Mouse (Mus musculus) heart, embryonic 16.5 days (tissue): ENCODE measurements around the gene Plppr1. TPM values are rescaled to one million over a fixed set of nuclear protein-coding genes. Genes with fewer than 3 reads are reported as not detected.

Experiments
- ATAC-seq: fragments of 200-750 bp; cut with Nextera tagmentation; replicated peaks from 2 replicates; pipeline ENCODE4 v1.8.0; 2017; ENCODE audit warnings: moderate number of reproducible peaks; ENCODE audit not compliant: insufficient read depth, low FRiP score; ENCODE audit errors: extremely low read depth
- H3K27ac ChIP-seq: fragments of 300-500 bp; sonication (generic); 2 replicates; pipeline ENCODE4 v1.5.1; 2014; ENCODE audit warnings: mild to moderate bottlenecking, low read length, control low read depth, moderate library complexity
- H3K27me3 ChIP-seq: fragments of 300-500 bp; sonication (generic); 2 replicates; pipeline ENCODE4 v1.6.1; 2014; ENCODE audit warnings: low read length, mixed read lengths; ENCODE audit not compliant: control insufficient read depth, insufficient read depth
- H3K36me3 ChIP-seq: fragments of 300-500 bp; sonication (generic); 2 replicates; pipeline ENCODE4 v1.6.1; 2014; ENCODE audit not compliant: control insufficient read depth, insufficient read depth
- H3K4me1 ChIP-seq: fragments of 300-500 bp; sonication (generic); 2 replicates; pipeline ENCODE4 v1.6.1; 2014; ENCODE audit warnings: low read length, mixed read lengths; ENCODE audit not compliant: control insufficient read depth, insufficient read depth
- H3K4me2 ChIP-seq: fragments of 300-500 bp; sonication (generic); 2 replicates; pipeline ENCODE4 v1.6.1; 2014; ENCODE audit warnings: low read depth, mild to moderate bottlenecking, control low read depth, low read length
- H3K4me3 ChIP-seq: fragments of 300-500 bp; sonication (generic); 2 replicates; pipeline ENCODE4 v1.5.1; 2014; ENCODE audit warnings: mild to moderate bottlenecking, control low read depth, low read length
- H3K9ac ChIP-seq: fragments of 300-500 bp; sonication (generic); 2 replicates; pipeline ENCODE4 v1.6.1; 2014; ENCODE audit warnings: low read length, control low read depth
- H3K9me3 ChIP-seq: fragments of 300-500 bp; sonication (generic); replicated peaks from 2 replicates; pipeline ENCODE4 v1.6.1; 2016; ENCODE audit warnings: low read length; ENCODE audit not compliant: control insufficient read depth
- WGBS: fragments of 180-500 bp; shearing (Covaris S2); extraction: QIAGEN DNeasy Blood & Tissue Kit; methylation state at CpG from one replicate; pipeline ENCODE4 v1.1.7; 2014; 5-methylcytosine and 5-hydroxymethylcytosine counted together
- polyA plus RNA-seq: library from polyadenylated mRNA; unstranded; fragments of >200 nt; fragmentation: Nextera tagmentation; extraction: Ambion mirVana; gene quantifications from 2 replicates; pipeline ENCODE4 v1.2.1, GENCODE M21; 2015

The Plppr1 gene
- polyA plus RNA-seq, 1 experiment from 2014 or later, result 5.4 TPM

- Histone ChIP-seq H3K4me3 (no peak overlapping the region), H3K4me2 (no peak overlapping the region), H3K36me3 (no peaks in the 10 kb centered on the region), H3K27me3 (no peaks in the 10 kb centered on the region), H3K4me1 (no peaks in the 10 kb centered on the region), H3K9me3 (no peaks in the 10 kb centered on the region), H3K9ac (no peak overlapping the region), H3K27ac (no peak overlapping the region)
- no peak for ATAC-seq
- WGBS, result 41% methylated on average over 2 of the region's 2 CpGs
These were observed 120.6 kb downstream of the Plppr1 start for GRCm38 (mm10) chr4:49179471-49180181.

GRCm38 (mm10) chr4:49189991-49190526 lies 131.0 kb downstream of the Plppr1 start:
- no peak for ATAC-seq
- WGBS, result 56% methylated on average over 3 of the region's 3 CpGs

DNA sequence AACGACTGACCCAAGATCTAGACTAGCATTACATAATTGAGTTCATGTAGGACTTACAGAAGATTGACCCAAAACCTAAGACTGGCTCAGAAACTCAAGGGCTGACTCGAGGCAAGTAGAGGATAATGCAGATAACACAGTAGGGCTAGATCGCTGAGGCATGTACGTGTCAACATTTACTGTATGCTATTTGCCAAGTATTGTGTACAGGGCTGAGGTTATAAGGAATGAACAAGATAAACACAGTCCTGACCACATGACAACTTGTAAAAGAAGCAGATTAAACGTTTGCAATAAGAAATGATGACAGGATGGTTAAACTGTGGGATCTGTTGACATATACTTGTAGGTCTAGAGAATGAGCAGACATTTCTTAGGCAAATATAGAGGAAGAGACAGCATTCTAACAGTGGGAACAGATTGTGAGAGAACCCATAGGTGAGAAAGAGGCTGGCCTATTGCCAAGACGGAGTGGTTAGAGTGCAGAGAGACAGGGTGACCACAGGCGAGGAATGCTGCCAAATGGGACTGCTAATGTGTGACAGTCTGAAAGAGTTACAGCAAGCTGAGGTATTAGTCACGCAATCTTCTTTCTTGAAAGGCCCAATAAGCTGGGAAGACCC lies 138.2 kb downstream of the Plppr1 start:
- no peak overlapping the region for H3K27ac ChIP-seq
- WGBS, result 29% methylated on average over 8 of the region's 8 CpGs

More at GRCm38 (mm10) chr4:49189991-49190526, 131.0 kb downstream of the Plppr1 start:
- Histone ChIP-seq H3K27ac (no peak overlapping the region), H3K4me2 (no peak overlapping the region), H3K27me3 (no peaks in the 10 kb centered on the region), H3K36me3 (no peaks in the 10 kb centered on the region), H3K4me3 (no peak overlapping the region), H3K4me1 (no peaks in the 10 kb centered on the region), H3K9me3 (no peaks in the 10 kb centered on the region), H3K9ac (no peak overlapping the region)

GRCm38 (mm10) chr4:49210457-49210856 lies 151.4 kb downstream of the Plppr1 start:
- no peaks in the 10 kb centered on the region for H3K27me3 ChIP-seq
- H3K4me2 ChIP-seq, result no peak overlapping the region
- no peaks in the 10 kb centered on the region for H3K4me1 ChIP-seq
- no peak overlapping the region for H3K27ac ChIP-seq
- no peaks in the 10 kb centered on the region for H3K9me3 ChIP-seq
- no peaks in the 10 kb centered on the region for H3K36me3 ChIP-seq
- H3K4me3 ChIP-seq, result no peak overlapping the region
- H3K9ac ChIP-seq, result no peak overlapping the region
- no peak for ATAC-seq
- WGBS, result 84% methylated on average over 1 of the region's 1 CpGs

More for the DNA sequence above, 138.2 kb downstream of the Plppr1 start:
- Histone ChIP-seq H3K4me2 (no peak overlapping the region; the same call in 1 of the 2 replicates), H3K27me3 (no peaks in the 10 kb centered on the region), H3K9me3 (no peaks in the 10 kb centered on the region), H3K4me1 (peaks cover 11% of the 10 kb centered on the region), H3K9ac (no peak overlapping the region), H3K36me3 (no peaks in the 10 kb centered on the region), H3K4me3 (no peak overlapping the region)
- peak; percentile 72 for ATAC-seq

DNA sequence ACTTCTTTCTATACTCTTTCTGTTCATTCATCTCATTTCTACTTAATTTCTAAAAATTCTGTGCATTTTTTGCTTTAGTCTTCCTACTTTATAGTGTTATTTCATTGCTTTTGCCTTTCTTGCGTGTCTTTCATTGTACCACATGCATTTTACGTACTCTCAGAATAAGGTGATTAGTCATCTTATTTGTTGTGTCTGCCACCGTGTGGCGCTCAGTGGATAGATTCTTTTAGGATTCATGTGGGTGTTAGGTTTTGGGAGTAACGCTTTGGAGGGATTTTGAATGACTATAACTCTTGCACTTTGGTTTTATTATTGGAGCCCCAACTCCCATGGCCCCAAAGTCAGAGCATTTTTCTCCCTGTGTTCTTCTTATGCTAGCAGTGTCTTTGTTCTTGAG lies 152.5 kb downstream of the Plppr1 start:
- Histone ChIP-seq H3K36me3 (no peaks in the 10 kb centered on the region), H3K4me2 (no peak overlapping the region), H3K9me3 (no peaks in the 10 kb centered on the region), H3K27ac (no peak overlapping the region), H3K9ac (no peak overlapping the region), H3K27me3 (no peaks in the 10 kb centered on the region), H3K4me1 (no peaks in the 10 kb centered on the region), H3K4me3 (no peak overlapping the region)
- no peak for ATAC-seq
- WGBS, result 62% methylated on average over 5 of the region's 5 CpGs

- H3K9ac ChIP-seq, result no peak overlapping the region
- no peaks in the 10 kb centered on the region for H3K9me3 ChIP-seq
- H3K4me3 ChIP-seq, result no peak overlapping the region
- no peaks in the 10 kb centered on the region for H3K27me3 ChIP-seq
- WGBS, result 62% methylated on average over 11 of the region's 11 CpGs
- H3K4me1 ChIP-seq, result no peaks in the 10 kb centered on the region
- no peak for ATAC-seq
- H3K27ac ChIP-seq, result no peak overlapping the region
- H3K36me3 ChIP-seq, result no peaks in the 10 kb centered on the region
- no peak overlapping the region for H3K4me2 ChIP-seq
These were observed 153.8 kb downstream of the Plppr1 start for GRCm38 (mm10) chr4:49212616-49213544.

- 57% methylated on average over 3 of the region's 3 CpGs for WGBS
- no peak overlapping the region for H3K4me3 ChIP-seq
- no peaks in the 10 kb centered on the region for H3K36me3 ChIP-seq
- no peaks in the 10 kb centered on the region for H3K9me3 ChIP-seq
- no peaks in the 10 kb centered on the region for H3K4me1 ChIP-seq
- no peak overlapping the region for H3K4me2 ChIP-seq
- no peak overlapping the region for H3K27ac ChIP-seq
- no peaks in the 10 kb centered on the region for H3K27me3 ChIP-seq
- no peak overlapping the region for H3K9ac ChIP-seq
- no peak for ATAC-seq
These were observed 155.3 kb downstream of the Plppr1 start for GRCm38 (mm10) chr4:49214341-49214740.

GRCm38 (mm10) chr4:49223501-49223900 lies 164.4 kb downstream of the Plppr1 start:
- H3K36me3 ChIP-seq, result no peaks in the 10 kb centered on the region
- no peak overlapping the region for H3K4me2 ChIP-seq
- H3K27ac ChIP-seq, result no peak overlapping the region
- H3K4me3 ChIP-seq, result no peak overlapping the region
- H3K9me3 ChIP-seq, result no peaks in the 10 kb centered on the region
- no peaks in the 10 kb centered on the region for H3K4me1 ChIP-seq
- ATAC-seq, result no peak
- H3K9ac ChIP-seq, result no peak overlapping the region
- WGBS, result 82% methylated on average over 6 of the region's 6 CpGs
- no peaks in the 10 kb centered on the region for H3K27me3 ChIP-seq
